Mouse (Mus musculus) heart, embryonic 10.5 days (tissue): ENCODE results near the gene Tmem165. TPM values are rescaled to one million over a fixed set of nuclear protein-coding genes. Genes with fewer than 3 reads are reported as not detected.
A peak's percentile ranks its signal among the peaks of the same experiment; 100 is the strongest.

Source experiments
- DNase-seq: peaks from one replicate; pipeline ENCODE4 v3.0.0-alpha.2; 2017; ENCODE audit warnings: low spot score
- H3K27ac ChIP-seq: fragments of 300-500 bp; sonication (generic); 2 replicates; pipeline ENCODE4 v1.5.1; 2016; ENCODE audit warnings: mild to moderate bottlenecking
- H3K27me3 ChIP-seq: fragments of 300-500 bp; sonication (generic); 2 replicates; pipeline ENCODE4 v1.6.1; 2016; ENCODE audit warnings: mild to moderate bottlenecking; ENCODE audit not compliant: poor library complexity, insufficient read depth, severe bottlenecking
- H3K36me3 ChIP-seq: fragments of 300-500 bp; sonication (generic); 2 replicates; pipeline ENCODE4 v1.6.1; 2016; ENCODE audit warnings: mild to moderate bottlenecking, moderate library complexity
- H3K4me1 ChIP-seq: fragments of 300-500 bp; sonication (generic); 2 replicates; pipeline ENCODE4 v1.6.1; 2016; ENCODE audit warnings: mild to moderate bottlenecking
- H3K4me3 ChIP-seq: fragments of 300-500 bp; sonication (generic); 2 replicates; pipeline ENCODE4 v1.5.1; 2016; ENCODE audit warnings: mild to moderate bottlenecking, moderate library complexity
- H3K9me3 ChIP-seq: fragments of 300-500 bp; sonication (generic); 2 replicates; pipeline ENCODE4 v1.6.1; 2016; ENCODE audit warnings: mild to moderate bottlenecking, moderate library complexity
- WGBS: fragments of 180-500 bp; shearing (Covaris S2); methylation state at CpG from one replicate; pipeline ENCODE4 v1.1.7; 2016; 5-methylcytosine and 5-hydroxymethylcytosine counted together
- polyA plus RNA-seq: library from polyadenylated mRNA; unstranded; fragments of >200 nt; fragmentation: Nextera tagmentation; extraction: Ambion mirVana; gene quantifications from 2 replicates; pipeline ENCODE4 v1.2.1, GENCODE M21; 2016

Tmem165 gene
- 71.1 and 101 TPM in 2 replicates for polyA plus RNA-seq

- H3K4me1 ChIP-seq, result peaks cover 38% of the 10 kb centered on the region
- H3K27ac ChIP-seq, result peak within 1 kb of the TSS; percentile 97
- under 1% methylated on average over 59 of the region's 62 CpGs for WGBS
- peaks cover 2% of the 10 kb centered on the region; the same call in 1 of the 2 replicates for H3K36me3 ChIP-seq
- no peaks in the 10 kb centered on the region for H3K27me3 ChIP-seq
- peak; percentile 98 for DNase-seq
- H3K9me3 ChIP-seq, result no peaks in the 10 kb centered on the region
- peak within 1 kb of the TSS; percentile 92 for H3K4me3 ChIP-seq
These were observed at the start of gene Tmem165 for GRCm38 (mm10) chr5:76183750-76184261. Gene Tmem165, plus strand, starts transcription at chr5:76183880.

GRCm38 (mm10) chr5:76135644-76136043, 48.0 kb upstream of the Tmem165 start:
- H3K4me3 ChIP-seq, result no peak overlapping the region
- 85% methylated on average over 1 of the region's 1 CpGs for WGBS
- peak; percentile 56 for DNase-seq
- no peaks in the 10 kb centered on the region for H3K36me3 ChIP-seq
- H3K27ac ChIP-seq, result no peak overlapping the region
- H3K9me3 ChIP-seq, result no peaks in the 10 kb centered on the region
- H3K27me3 ChIP-seq, result no peaks in the 10 kb centered on the region
- H3K4me1 ChIP-seq, result peaks cover 20% of the 10 kb centered on the region

- no peaks in the 10 kb centered on the region for H3K27me3 ChIP-seq
- DNase-seq, result no peak
- H3K9me3 ChIP-seq, result no peaks in the 10 kb centered on the region
- H3K36me3 ChIP-seq, result no peaks in the 10 kb centered on the region
- no peak overlapping the region for H3K27ac ChIP-seq
- H3K4me3 ChIP-seq, result no peak overlapping the region
- 83% methylated on average over 3 of the region's 3 CpGs for WGBS
- H3K4me1 ChIP-seq, result peaks cover 23% of the 10 kb centered on the region
These were observed 47.4 kb upstream of the Tmem165 start for GRCm38 (mm10) chr5:76136271-76136670.

- H3K9me3 ChIP-seq, result no peaks in the 10 kb centered on the region
- 93% methylated on average over 1 of the region's 1 CpGs for WGBS
- H3K27me3 ChIP-seq, result no peaks in the 10 kb centered on the region
- no peaks in the 10 kb centered on the region for H3K36me3 ChIP-seq
- H3K27ac ChIP-seq, result no peak overlapping the region
- no peak for DNase-seq
- no peak overlapping the region for H3K4me3 ChIP-seq
- H3K4me1 ChIP-seq, result peaks cover 21% of the 10 kb centered on the region
These were observed 46.1 kb upstream of the Tmem165 start for GRCm38 (mm10) chr5:76137586-76137985.

- DNase-seq, result no peak
- H3K27ac ChIP-seq, result no peak overlapping the region
- peaks cover 21% of the 10 kb centered on the region for H3K4me1 ChIP-seq
- no peak overlapping the region for H3K4me3 ChIP-seq
- no peaks in the 10 kb centered on the region for H3K9me3 ChIP-seq
- 68% methylated on average over 1 of the region's 1 CpGs for WGBS
- no peaks in the 10 kb centered on the region for H3K36me3 ChIP-seq
- no peaks in the 10 kb centered on the region for H3K27me3 ChIP-seq
These were observed 45.6 kb upstream of the Tmem165 start for GRCm38 (mm10) chr5:76138071-76138470.

- WGBS, result 43% methylated on average over 10 of the region's 10 CpGs
- H3K27ac ChIP-seq, result no peak overlapping the region
These were observed 45.2 kb upstream of the Tmem165 start for GRCm38 (mm10) chr5:76138512-76138911.

GRCm38 (mm10) chr5:76139171-76139671, 44.5 kb upstream of the Tmem165 start:
- peak overlapping the region; percentile 75 for H3K4me3 ChIP-seq
- H3K27ac ChIP-seq, result peak overlapping the region; percentile 98; the same call in 1 of the 2 replicates
- H3K4me1 ChIP-seq, result peaks cover 21% of the 10 kb centered on the region
- no peaks in the 10 kb centered on the region for H3K9me3 ChIP-seq
- no peaks in the 10 kb centered on the region for H3K36me3 ChIP-seq
- H3K27me3 ChIP-seq, result no peaks in the 10 kb centered on the region
- no peak for DNase-seq
- WGBS, result 38% methylated on average over 7 of the region's 7 CpGs

More at GRCm38 (mm10) chr5:76138512-76138911, 45.2 kb upstream of the Tmem165 start:
- Histone ChIP-seq H3K9me3 (no peaks in the 10 kb centered on the region), H3K4me1 (peaks cover 21% of the 10 kb centered on the region), H3K4me3 (no peak overlapping the region), H3K27me3 (no peaks in the 10 kb centered on the region), H3K36me3 (no peaks in the 10 kb centered on the region)
- peak; percentile 80 for DNase-seq

- Histone ChIP-seq H3K27me3 (no peaks in the 10 kb centered on the region), H3K27ac (peak within 1 kb of the TSS; percentile 98), H3K36me3 (no peaks in the 10 kb centered on the region), H3K9me3 (no peaks in the 10 kb centered on the region), H3K4me1 (peaks cover 21% of the 10 kb centered on the region), H3K4me3 (peak within 1 kb of the TSS; percentile 75)
- peak; percentile 98 for DNase-seq
- WGBS, result 1% methylated on average over 63 of the region's 69 CpGs
These were observed 43.6 kb upstream of the Tmem165 start, which contains the start of gene Srd5a3 for GRCm38 (mm10) chr5:76139808-76140729. Gene Srd5a3, plus strand, starts transcription at chr5:76140271.

- DNase-seq, result no peak
- H3K9me3 ChIP-seq, result no peaks in the 10 kb centered on the region
- no peaks in the 10 kb centered on the region for H3K36me3 ChIP-seq
- peak overlapping the region; percentile 98 for H3K27ac ChIP-seq
- H3K27me3 ChIP-seq, result no peaks in the 10 kb centered on the region
- peaks cover 21% of the 10 kb centered on the region for H3K4me1 ChIP-seq
- WGBS, result 15% methylated on average over 9 of the region's 9 CpGs
- peak overlapping the region; percentile 75 for H3K4me3 ChIP-seq
These were observed 43.0 kb upstream of the Tmem165 start for GRCm38 (mm10) chr5:76140730-76141066.

- H3K4me1 ChIP-seq, result peaks cover 18% of the 10 kb centered on the region
- 88% methylated on average over 4 of the region's 4 CpGs for WGBS
- H3K27ac ChIP-seq, result no peak overlapping the region
- no peak for DNase-seq
- H3K9me3 ChIP-seq, result no peaks in the 10 kb centered on the region
- H3K4me3 ChIP-seq, result no peak overlapping the region
- no peaks in the 10 kb centered on the region; the same call in 1 of the 2 replicates for H3K36me3 ChIP-seq
- H3K27me3 ChIP-seq, result no peaks in the 10 kb centered on the region
These were observed 40.3 kb upstream of the Tmem165 start for GRCm38 (mm10) chr5:76143356-76143755.

GRCm38 (mm10) chr5:76146401-76146800, 37.3 kb upstream of the Tmem165 start:
- no peak overlapping the region for H3K4me3 ChIP-seq
- peaks cover under 1% of the 10 kb centered on the region; the same call in 1 of the 2 replicates for H3K4me1 ChIP-seq
- no peak overlapping the region for H3K27ac ChIP-seq
- WGBS, result 84% methylated on average over 1 of the region's 1 CpGs
- no peaks in the 10 kb centered on the region for H3K9me3 ChIP-seq
- no peaks in the 10 kb centered on the region for H3K27me3 ChIP-seq
- H3K36me3 ChIP-seq, result peaks cover 21% of the 10 kb centered on the region
- DNase-seq, result no peak

GRCm38 (mm10) chr5:76149436-76149835, 34.2 kb upstream of the Tmem165 start:
- Histone ChIP-seq H3K4me1 (peaks cover 3% of the 10 kb centered on the region), H3K4me3 (no peak overlapping the region), H3K27me3 (no peaks in the 10 kb centered on the region), H3K36me3 (peaks cover 35% of the 10 kb centered on the region), H3K9me3 (no peaks in the 10 kb centered on the region), H3K27ac (no peak overlapping the region)
- peak; percentile 68 for DNase-seq
- 88% methylated on average over 6 of the region's 6 CpGs for whole genome bisulfite sequencing

GRCm38 (mm10) chr5:76152956-76153355, 30.7 kb upstream of the Tmem165 start:
- H3K4me1 ChIP-seq, result peaks cover 7% of the 10 kb centered on the region
- no peak overlapping the region for H3K4me3 ChIP-seq
- no peaks in the 10 kb centered on the region for H3K27me3 ChIP-seq
- H3K9me3 ChIP-seq, result no peaks in the 10 kb centered on the region
- 86% methylated on average over 6 of the region's 6 CpGs for WGBS
- no peak overlapping the region for H3K27ac ChIP-seq
- peak; percentile 69 for DNase-seq
- H3K36me3 ChIP-seq, result peaks cover 51% of the 10 kb centered on the region
